Mouse (Mus musculus): Measurements from ENCODE around the gene Dmac2.
"Not testable (repeated sequence)": the region's sequence is repeated elsewhere in the genome, so short reads cannot be mapped to it uniquely, and the experiment has no call there.

Dmac2 gene

GRCm38 (mm10) chr7:25618865-25619721 lies at the start of gene Dmac2:
TSS of gene Dmac2 (plus strand) at chr7:25619414.
- peak; percentile 96 to 98 for DNase-seq (ENCODE audit: low spot score in 2 of 2)

- not testable (repeated sequence) for DNase-seq (ENCODE audit: low spot score in 2 of 2)
These were observed 45.4 kb upstream of the Dmac2 start for GRCm38 (mm10) chr7:25573806-25574205.

GRCm38 (mm10) chr7:25575105-25575504 lies 44.1 kb upstream of the Dmac2 start:
- no peak for DNase-seq (ENCODE audit: low spot score in 2 of 2)

- peak in 1 of 2 experiments; percentile 5 for DNase-seq (ENCODE audit: low spot score in 2 of 2)
These were observed 43.3 kb upstream of the Dmac2 start for GRCm38 (mm10) chr7:25575870-25576269.

GRCm38 (mm10) chr7:25576308-25576707 lies 42.9 kb upstream of the Dmac2 start:
- peak; percentile 65 to 68 for DNase-seq (ENCODE audit: low spot score in 2 of 2)

GRCm38 (mm10) chr7:25576793-25577437 lies 42.3 kb upstream of the Dmac2 start:
- DNase-seq (ENCODE audit: low spot score in 2 of 2): peak; percentile 82 to 84

- DNase-seq (ENCODE audit: low spot score in 2 of 2): no peak
These were observed 39.8 kb upstream of the Dmac2 start for GRCm38 (mm10) chr7:25579441-25579840.

GRCm38 (mm10) chr7:25582301-25582810 lies 36.9 kb upstream of the Dmac2 start:
- no peak for DNase-seq (ENCODE audit: low spot score in 2 of 2)

GRCm38 (mm10) chr7:25584651-25585050 lies 34.6 kb upstream of the Dmac2 start:
- no peak for DNase-seq (ENCODE audit: low spot score in 2 of 2)

GRCm38 (mm10) chr7:25585351-25586204 lies 33.6 kb upstream of the Dmac2 start:
- peak; percentile 64 to 67 for DNase-seq (ENCODE audit: low spot score in 2 of 2)

- no peak for DNase-seq (ENCODE audit: low spot score in 2 of 2)
These were observed 28.0 kb upstream of the Dmac2 start for GRCm38 (mm10) chr7:25591226-25591625.

- DNase-seq (ENCODE audit: low spot score in 2 of 2): no peak
These were observed 25.4 kb upstream of the Dmac2 start for GRCm38 (mm10) chr7:25593859-25594258.

- peak; percentile 62 to 76 for DNase-seq (ENCODE audit: low spot score in 2 of 2)
These were observed 19.6 kb upstream of the Dmac2 start for GRCm38 (mm10) chr7:25599663-25600062.

GRCm38 (mm10) chr7:25600666-25601065 lies 18.5 kb upstream of the Dmac2 start:
- no peak for DNase-seq (ENCODE audit: low spot score in 2 of 2)

- DNase-seq (ENCODE audit: low spot score in 2 of 2): no peak
These were observed 17.9 kb upstream of the Dmac2 start for GRCm38 (mm10) chr7:25601346-25601745.

GRCm38 (mm10) chr7:25606625-25607063 lies 12.6 kb upstream of the Dmac2 start:
- DNase-seq (ENCODE audit: low spot score in 2 of 2): peak; percentile 47 to 66

- DNase-seq (ENCODE audit: low spot score in 2 of 2): peak in 1 of 2 experiments; percentile 3
These were observed 12.0 kb upstream of the Dmac2 start for GRCm38 (mm10) chr7:25607196-25607595.

GRCm38 (mm10) chr7:25610056-25610455 lies 9.2 kb upstream of the Dmac2 start:
- no peak for DNase-seq (ENCODE audit: low spot score in 2 of 2)

GRCm38 (mm10) chr7:25611501-25611900 lies 7.7 kb upstream of the Dmac2 start:
- no peak for DNase-seq (ENCODE audit: low spot score in 2 of 2)

GRCm38 (mm10) chr7:25614086-25614485 lies 5.1 kb upstream of the Dmac2 start:
- no peak for DNase-seq (ENCODE audit: low spot score in 2 of 2)

- no peak for DNase-seq (ENCODE audit: low spot score in 2 of 2)
These were observed 4.1 kb upstream of the Dmac2 start for GRCm38 (mm10) chr7:25614831-25615705.

Measured in spleen, postnatal 36 days (tissue).